Mouse (Mus musculus): ENCODE results near the gene Tmem234. TPM values are rescaled to one million over a fixed set of nuclear protein-coding genes. Genes with fewer than 3 reads are reported as not detected.
A peak's percentile ranks its signal among the peaks of the same experiment; 100 is the strongest.

Tmem234 gene
- polyA plus RNA-seq, 1 experiment from 2014 or later: 168 TPM

GRCm38 (mm10) chr4:129640101-129640637 is 39.7 kb downstream of the Tmem234 start:
- TF ChIP-seq CTCF (IDR thresholded peaks at IDR 0.05; ENCODE audit: low read depth) (no peak), EP300 (optimal IDR thresholded peaks at IDR 0.05) (peak; percentile 58)
- Histone ChIP-seq H3K27ac (replicated peaks) (peak overlapping the region; percentile 75), H3K36me3 (ENCODE audit: control insufficient read depth, insufficient read depth, low read length) (peaks cover 6% of the 10 kb centered on the region), H3K27me3 (ENCODE audit: control insufficient read depth, insufficient read depth, low read length) (no peaks in the 10 kb centered on the region), H3K4me1 (replicated peaks; ENCODE audit: control insufficient read depth, insufficient read depth) (peaks cover 6% of the 10 kb centered on the region; the same call in 1 of the 2 replicates), H3K4me2 (replicated peaks; ENCODE audit: low read depth) (peak overlapping the region; percentile 55), H3K9ac (ENCODE audit: low read length) (peak overlapping the region; percentile 53), H3K9me3 (ENCODE audit: control insufficient read depth, low read length) (no peaks in the 10 kb centered on the region), H3K4me3 (ENCODE audit: low read depth, low read length) (peak overlapping the region; percentile 62)
- ATAC-seq (ENCODE audit: low FRiP score, low TSS enrichment) (peak; percentile 21; the same call in 1 of the 2 replicates), DNase-seq (ENCODE audit: low spot score) (peak; percentile 51)
- WGBS: 0% methylated on average over 17 of the region's 17 CpGs

DNA sequence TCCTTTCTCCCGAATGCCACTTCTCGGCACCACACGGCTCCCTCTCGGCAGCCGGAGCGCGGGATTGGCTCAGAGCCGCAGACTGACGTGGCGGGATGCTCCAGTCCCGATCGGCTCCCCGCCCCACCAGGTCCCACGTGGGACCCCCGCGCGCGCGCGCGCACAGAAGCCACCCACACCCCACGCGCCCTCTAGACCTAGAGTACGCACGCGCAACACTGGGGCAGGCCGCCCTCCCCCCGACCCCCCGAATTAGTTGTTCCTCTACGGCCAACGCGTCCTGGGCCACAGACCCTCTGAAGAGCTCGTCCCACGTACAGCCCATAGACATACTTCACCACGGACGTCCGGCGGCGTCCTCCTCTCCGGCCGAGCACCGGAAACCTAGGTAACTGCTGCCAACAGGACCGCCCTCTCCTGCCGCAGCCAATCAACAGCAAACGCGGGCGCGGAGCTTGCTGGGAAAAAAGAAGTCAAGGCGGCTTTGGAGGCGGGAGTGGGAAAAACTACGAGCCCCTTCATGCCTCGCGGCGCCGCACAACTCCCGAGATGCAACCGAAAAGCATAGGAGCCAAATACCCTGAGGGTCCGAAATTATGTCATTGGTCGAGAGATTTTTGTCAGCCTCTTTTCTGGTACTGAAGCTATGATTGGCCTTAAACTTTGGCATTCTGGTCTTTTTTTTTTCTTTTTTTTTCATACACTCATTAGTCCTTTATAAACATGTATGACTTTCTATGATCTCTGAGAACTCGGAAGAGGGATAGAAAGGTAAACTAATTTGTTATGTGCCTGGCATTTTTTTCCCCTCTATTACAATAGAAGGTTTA is 40.4 kb downstream of the Tmem234 start, which contains the start of gene Txlna:
TSS of gene Txlna (minus strand) at position 428 of the 830 bp plus-strand sequence.
- peak within 1 kb of the TSS; percentile 55 for H3K4me2 ChIP-seq (replicated peaks; ENCODE audit: low read depth)
- DNase-seq (ENCODE audit: low spot score) (peak; percentile 97), ATAC-seq (ENCODE audit: low FRiP score, low TSS enrichment) (peak; percentile 95)
- no peak; the same call in none of the 2 replicates for TF ChIP-seq CTCF (IDR thresholded peaks at IDR 0.05; ENCODE audit: low read depth)
- no peak for TF ChIP-seq EP300 (optimal IDR thresholded peaks at IDR 0.05)
- no peaks in the 10 kb centered on the region for H3K27me3 ChIP-seq (ENCODE audit: control insufficient read depth, insufficient read depth, low read length)
- no peaks in the 10 kb centered on the region for H3K9me3 ChIP-seq (ENCODE audit: control insufficient read depth, low read length)
- H3K36me3 ChIP-seq (ENCODE audit: control insufficient read depth, insufficient read depth, low read length): peaks cover 6% of the 10 kb centered on the region
- WGBS: under 1% methylated on average over 60 of the region's 60 CpGs
- H3K9ac ChIP-seq (ENCODE audit: low read length): peak within 1 kb of the TSS; percentile 53
- peaks cover 6% of the 10 kb centered on the region; the same call in 1 of the 2 replicates for H3K4me1 ChIP-seq (replicated peaks; ENCODE audit: control insufficient read depth, insufficient read depth)
- peak within 1 kb of the TSS; percentile 75 for H3K27ac ChIP-seq (replicated peaks)
- peak within 1 kb of the TSS; percentile 62 for H3K4me3 ChIP-seq (ENCODE audit: low read depth, low read length)

GRCm38 (mm10) chr4:129641756-129642155 is 41.3 kb downstream of the Tmem234 start:
- 0 out of 2 replicates have a peak overlapping the region, but pooled peaks have one; percentile 62 for H3K4me3 ChIP-seq (ENCODE audit: low read depth, low read length)
- WGBS: 36% methylated on average over 5 of the region's 5 CpGs
- H3K27ac ChIP-seq (replicated peaks): 0 out of 2 replicates have a peak overlapping the region, but pooled peaks have one; percentile 8

GRCm38 (mm10) chr4:129645204-129645603 is 44.7 kb downstream of the Tmem234 start:
- TF ChIP-seq EP300 (optimal IDR thresholded peaks at IDR 0.05) (no peak), CTCF (IDR thresholded peaks at IDR 0.05; ENCODE audit: low read depth) (no peak)
- Histone ChIP-seq H3K27me3 (ENCODE audit: control insufficient read depth, insufficient read depth, low read length) (no peaks in the 10 kb centered on the region), H3K4me3 (ENCODE audit: low read depth, low read length) (no peak overlapping the region), H3K36me3 (ENCODE audit: control insufficient read depth, insufficient read depth, low read length) (peaks cover 16% of the 10 kb centered on the region), H3K9me3 (ENCODE audit: control insufficient read depth, low read length) (no peaks in the 10 kb centered on the region), H3K4me2 (replicated peaks; ENCODE audit: low read depth) (no peak overlapping the region), H3K4me1 (replicated peaks; ENCODE audit: control insufficient read depth, insufficient read depth) (no peaks in the 10 kb centered on the region), H3K27ac (replicated peaks) (no peak overlapping the region), H3K9ac (ENCODE audit: low read length) (no peak overlapping the region)
- no peak for ATAC-seq (ENCODE audit: low FRiP score, low TSS enrichment)
- no peak for DNase-seq (ENCODE audit: low spot score)
- WGBS: 86% methylated on average over 6 of the region's 6 CpGs

More at GRCm38 (mm10) chr4:129641756-129642155, 41.3 kb downstream of the Tmem234 start:
- ATAC-seq (ENCODE audit: low FRiP score, low TSS enrichment) (no peak), DNase-seq (ENCODE audit: low spot score) (no peak)
- H3K9ac ChIP-seq (ENCODE audit: low read length): 0 out of 2 replicates have a peak overlapping the region, but pooled peaks have one; percentile 18
- no peak for TF ChIP-seq CTCF (IDR thresholded peaks at IDR 0.05; ENCODE audit: low read depth)
- no peak for TF ChIP-seq EP300 (optimal IDR thresholded peaks at IDR 0.05)
- H3K27me3 ChIP-seq (ENCODE audit: control insufficient read depth, insufficient read depth, low read length): no peaks in the 10 kb centered on the region
- peaks cover 6% of the 10 kb centered on the region for H3K36me3 ChIP-seq (ENCODE audit: control insufficient read depth, insufficient read depth, low read length)
- H3K9me3 ChIP-seq (ENCODE audit: control insufficient read depth, low read length): no peaks in the 10 kb centered on the region
- peak overlapping the region; percentile 55 for H3K4me2 ChIP-seq (replicated peaks; ENCODE audit: low read depth)
- peaks cover 6% of the 10 kb centered on the region; the same call in 1 of the 2 replicates for H3K4me1 ChIP-seq (replicated peaks; ENCODE audit: control insufficient read depth, insufficient read depth)

GRCm38 (mm10) chr4:129648656-129649055 is 48.2 kb downstream of the Tmem234 start:
- H3K4me1 ChIP-seq (replicated peaks; ENCODE audit: control insufficient read depth, insufficient read depth): no peaks in the 10 kb centered on the region
- DNase-seq (ENCODE audit: low spot score) (no peak), ATAC-seq (ENCODE audit: low FRiP score, low TSS enrichment) (no peak)
- WGBS: 60% methylated on average over 1 of the region's 1 CpGs
- peaks cover 26% of the 10 kb centered on the region for H3K36me3 ChIP-seq (ENCODE audit: control insufficient read depth, insufficient read depth, low read length)
- no peaks in the 10 kb centered on the region for H3K27me3 ChIP-seq (ENCODE audit: control insufficient read depth, insufficient read depth, low read length)
- H3K9ac ChIP-seq (ENCODE audit: low read length): no peak overlapping the region
- H3K27ac ChIP-seq (replicated peaks): no peak overlapping the region
- no peak overlapping the region for H3K4me3 ChIP-seq (ENCODE audit: low read depth, low read length)
- H3K9me3 ChIP-seq (ENCODE audit: control insufficient read depth, low read length): no peaks in the 10 kb centered on the region
- no peak overlapping the region for H3K4me2 ChIP-seq (replicated peaks; ENCODE audit: low read depth)
- no peak for TF ChIP-seq CTCF (IDR thresholded peaks at IDR 0.05; ENCODE audit: low read depth)
- TF ChIP-seq EP300 (optimal IDR thresholded peaks at IDR 0.05): no peak

Data from stomach, postnatal 0 days (tissue).